Mouse (Mus musculus) heart, embryonic 14.5 days (tissue): ENCODE results near the gene Fam45a. TPM values are rescaled to one million over a fixed set of nuclear protein-coding genes. Genes with fewer than 3 reads are reported as not detected.
"Not testable (repeated sequence)": the region's sequence is repeated elsewhere in the genome, so short reads cannot be mapped to it uniquely, and the experiment has no call there.

ENCODE experiments used
- ATAC-seq: fragments of 200-750 bp; cut with Nextera tagmentation; 2 replicates; pipeline ENCODE4 v1.8.0; 2017; ENCODE audit warnings: low read depth, moderate TSS enrichment; ENCODE audit not compliant: insufficient number of reproducible peaks, insufficient read depth, low FRiP score
- H3K27ac ChIP-seq, 2 experiments: fragments of 200-500 bp in 1 of 2; fragments of 300-500 bp in 1 of 2; sonication (generic) in 1 of 2; replicated peaks in 1 of 2; 2 replicates each; pipeline ENCODE4 v1.5.1; 2012 to 2014; ENCODE audit warnings: low read depth in 2 of 2, low read length in 2 of 2, control low read depth in 1 of 2, mild to moderate bottlenecking in 1 of 2, mixed read lengths in 1 of 2; ENCODE audit not compliant: control insufficient read depth in 1 of 2, insufficient read depth in 1 of 2
- H3K27me3 ChIP-seq: fragments of 300-500 bp; sonication (generic); 2 replicates; pipeline ENCODE4 v1.6.1; 2014; ENCODE audit warnings: mild to moderate bottlenecking, low read length, control low read depth; ENCODE audit not compliant: control insufficient read depth, insufficient read depth
- H3K36me3 ChIP-seq: fragments of 300-500 bp; sonication (generic); 2 replicates; pipeline ENCODE4 v1.6.1; 2014; ENCODE audit warnings: mild to moderate bottlenecking, control low read depth, low read length, mixed read lengths; ENCODE audit not compliant: control insufficient read depth, insufficient read depth
- H3K4me1 ChIP-seq, 2 experiments: fragments of 200-500 bp in 1 of 2; fragments of 300-500 bp in 1 of 2; sonication (generic) in 1 of 2; 2 replicates each; pipeline ENCODE4 v1.6.1; 2012 to 2014; ENCODE audit warnings: low read length in 2 of 2, control low read depth in 1 of 2, mixed read lengths in 1 of 2; ENCODE audit not compliant: control insufficient read depth in 2 of 2, insufficient read depth in 2 of 2
- H3K4me2 ChIP-seq: fragments of 300-500 bp; sonication (generic); 2 replicates; pipeline ENCODE4 v1.6.1; 2014; ENCODE audit warnings: mild to moderate bottlenecking, low read length
- H3K4me3 ChIP-seq, 2 experiments: fragments of 200-500 bp in 1 of 2; fragments of 300-500 bp in 1 of 2; sonication (generic) in 1 of 2; 2 replicates each; pipeline ENCODE4 v1.5.1; 2012 to 2014; ENCODE audit warnings: low read length in 2 of 2, mild to moderate bottlenecking in 2 of 2, control low read depth in 1 of 2, low read depth in 1 of 2, moderate library complexity in 1 of 2; ENCODE audit not compliant: control insufficient read depth in 1 of 2, insufficient read depth in 1 of 2
- H3K9ac ChIP-seq: fragments of 300-500 bp; sonication (generic); 2 replicates; pipeline ENCODE4 v1.6.1; 2014; ENCODE audit warnings: mild to moderate bottlenecking, low read length
- H3K9me3 ChIP-seq: fragments of 300-500 bp; sonication (generic); 2 replicates; pipeline ENCODE4 v1.6.1; 2016; ENCODE audit warnings: low read length, control low read depth; ENCODE audit not compliant: control insufficient read depth
- WGBS: fragments of 180-500 bp; shearing (Covaris S2); extraction: QIAGEN DNeasy Blood & Tissue Kit; methylation state at CpG from one replicate; pipeline ENCODE4 v1.1.7; 2014; 5-methylcytosine and 5-hydroxymethylcytosine counted together
- polyA plus RNA-seq: library from polyadenylated mRNA; unstranded; fragments of >200 nt; fragmentation: Nextera tagmentation; extraction: Ambion mirVana; gene quantifications from 2 replicates; pipeline ENCODE4 v1.2.1, GENCODE M21; 2014

Gene Fam45a
- polyA plus RNA-seq, 1 experiment from 2014 or later = 23.2 TPM

- H3K27me3 ChIP-seq = no peaks in the 10 kb centered on the region
- H3K4me1 ChIP-seq = no peaks in the 10 kb centered on the region
- peak within 1 kb of the TSS; percentile 54 to 65 for H3K4me3 ChIP-seq
- peak; percentile 99 for ATAC-seq
- H3K4me2 ChIP-seq = peak within 1 kb of the TSS; percentile 62
- H3K9me3 ChIP-seq = no peaks in the 10 kb centered on the region
- peak within 1 kb of the TSS; percentile 51 to 72 for H3K27ac ChIP-seq
- peak within 1 kb of the TSS; percentile 69 for H3K9ac ChIP-seq
- H3K36me3 ChIP-seq = peaks cover 22% of the 10 kb centered on the region
- WGBS = 3% methylated on average over 30 of the region's 30 CpGs
Measured at GRCm38 (mm10) chr19:60860868-60861700, 49.7 kb downstream of the Fam45a start, which contains the start of gene Sfxn4. Gene Sfxn4, minus strand, starts transcription at chr19:60861479.

- peaks cover 58% of the 10 kb centered on the region for H3K36me3 ChIP-seq
- not testable (repeated sequence) for H3K9ac ChIP-seq, H3K4me3 ChIP-seq, H3K27me3 ChIP-seq, H3K9me3 ChIP-seq, H3K4me2 ChIP-seq, ATAC-seq, H3K27ac ChIP-seq, H3K4me1 ChIP-seq
- 95% methylated on average over 4 of the region's 4 CpGs for WGBS
Measured at GRCm38 (mm10) chr19:60866169-60866568, 54.8 kb downstream of the Fam45a start.

DNA sequence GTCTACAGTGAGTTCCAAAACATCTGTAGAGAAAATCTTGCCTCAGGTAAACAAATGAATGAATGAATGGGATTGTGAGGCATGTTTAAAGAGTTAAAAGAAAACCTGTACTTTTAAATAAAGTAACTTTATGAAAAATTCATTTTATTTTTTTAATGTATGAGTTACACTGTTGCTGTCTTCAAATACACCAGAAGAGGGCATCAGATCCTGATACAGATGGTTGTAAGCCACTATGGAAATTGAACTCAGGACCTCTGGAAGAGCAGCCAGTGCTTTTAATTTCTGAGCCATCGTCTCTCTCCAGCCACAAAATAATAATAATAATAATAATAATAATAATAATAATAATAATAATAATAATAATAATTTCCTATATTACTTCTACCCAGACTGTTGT is 59.1 kb downstream of the Fam45a start:
- WGBS = 94% methylated on average over 1 of the region's 1 CpGs

GRCm38 (mm10) chr19:60871366-60871765 is 60.0 kb downstream of the Fam45a start:
- H3K9ac ChIP-seq = no peak overlapping the region
- peaks cover 2 to 9% of the 10 kb centered on the region in 2 experiments; a peak in 2 of 4 replicates for H3K4me1 ChIP-seq
- H3K9me3 ChIP-seq = no peaks in the 10 kb centered on the region
- H3K4me2 ChIP-seq = no peak overlapping the region
- no peak overlapping the region for H3K27ac ChIP-seq
- H3K36me3 ChIP-seq = peaks cover 53% of the 10 kb centered on the region
- H3K4me3 ChIP-seq = no peak overlapping the region
- WGBS = 91% methylated on average over 5 of the region's 5 CpGs
- no peak for ATAC-seq
- H3K27me3 ChIP-seq = no peaks in the 10 kb centered on the region

More for the DNA sequence above, 59.1 kb downstream of the Fam45a start:
- no peak overlapping the region for H3K4me2 ChIP-seq
- no peaks in the 10 kb centered on the region for H3K9me3 ChIP-seq
- H3K4me1 ChIP-seq = peaks cover 2 to 9% of the 10 kb centered on the region in 2 experiments; a peak in 2 of 4 replicates
- ATAC-seq = no peak
- H3K27ac ChIP-seq = no peak overlapping the region
- no peak overlapping the region for H3K9ac ChIP-seq
- no peaks in the 10 kb centered on the region for H3K27me3 ChIP-seq
- no peak overlapping the region for H3K4me3 ChIP-seq
- H3K36me3 ChIP-seq = peaks cover 54% of the 10 kb centered on the region

- WGBS = 10% methylated on average over 1 of the region's 1 CpGs
- Histone ChIP-seq H3K9me3 (no peaks in the 10 kb centered on the region), H3K27me3 (no peaks in the 10 kb centered on the region), H3K36me3 (peaks cover 48% of the 10 kb centered on the region), H3K4me2 (no peak overlapping the region), H3K4me1 (peaks cover 2 to 9% of the 10 kb centered on the region in 2 experiments; a peak in 2 of 4 replicates), H3K9ac (no peak overlapping the region; the same call in 1 of the 2 replicates), H3K27ac (0 out of 4 replicates have a peak overlapping the region, but pooled peaks of 1 of the 2 experiments have one; percentile 24), H3K4me3 (no peak overlapping the region)
- ATAC-seq = no peak
Measured at GRCm38 (mm10) chr19:60872272-60872671, 60.9 kb downstream of the Fam45a start.

- Histone ChIP-seq H3K4me2 (peak overlapping the region; percentile 63), H3K36me3 (peaks cover 38% of the 10 kb centered on the region), H3K4me1 (peaks cover 2 to 9% of the 10 kb centered on the region in 2 experiments; a peak in 2 of 4 replicates), H3K27me3 (no peaks in the 10 kb centered on the region), H3K9me3 (no peaks in the 10 kb centered on the region), H3K4me3 (peak overlapping the region; percentile 53 to 89), H3K27ac (peak overlapping the region; percentile 74 to 76; a peak in 3 of 4 replicates), H3K9ac (peak overlapping the region; percentile 73; the same call in 1 of the 2 replicates)
- 12% methylated on average over 4 of the region's 4 CpGs for whole genome bisulfite sequencing
- ATAC-seq = no peak; the same call in 1 of the 2 replicates
Measured at GRCm38 (mm10) chr19:60873501-60873900, 62.1 kb downstream of the Fam45a start.

DNA sequence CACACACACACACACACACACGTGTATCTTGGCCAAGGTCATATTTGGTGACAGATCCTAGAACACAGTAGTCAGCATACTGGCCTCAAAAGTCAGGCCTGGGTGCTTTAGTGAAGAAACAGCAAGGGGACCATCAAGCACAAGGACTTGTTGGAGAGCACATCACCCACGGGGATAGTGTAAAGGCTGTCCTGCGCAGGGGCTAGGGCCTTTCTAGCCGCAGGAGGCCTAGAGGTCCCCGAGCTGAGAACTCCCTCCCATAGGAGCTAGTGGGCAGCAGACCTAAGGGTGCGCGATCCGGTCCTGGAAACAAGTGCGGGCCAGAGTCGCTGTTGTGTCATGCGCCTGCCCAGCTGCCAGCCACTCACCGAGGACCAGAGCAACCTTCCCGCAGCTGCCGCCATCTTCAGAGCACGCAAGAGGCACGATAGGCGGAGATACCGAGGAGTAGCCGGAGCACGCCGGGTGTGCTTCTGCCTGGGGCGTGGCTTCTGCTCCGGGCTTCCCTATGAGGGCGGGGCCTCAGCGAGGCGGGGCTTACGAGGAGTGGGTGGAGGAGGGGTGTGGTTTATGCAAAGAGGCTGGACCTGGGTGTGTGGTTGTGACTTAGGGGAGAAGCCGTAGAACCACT is 62.8 kb downstream of the Fam45a start, which contains the start of gene Prdx3:
Gene Prdx3 (minus strand): TSS at position 493 of the 631 bp plus-strand sequence.
- peak; percentile 99 for ATAC-seq
- H3K36me3 ChIP-seq = peaks cover 32% of the 10 kb centered on the region
- H3K4me1 ChIP-seq = peaks cover 2 to 9% of the 10 kb centered on the region in 2 experiments; a peak in 2 of 4 replicates
- H3K27ac ChIP-seq = peak within 1 kb of the TSS; percentile 74 to 76
- peak within 1 kb of the TSS; percentile 53 to 89 for H3K4me3 ChIP-seq
- 2% methylated on average over 28 of the region's 28 CpGs for WGBS
- no peaks in the 10 kb centered on the region for H3K9me3 ChIP-seq
- H3K27me3 ChIP-seq = no peaks in the 10 kb centered on the region
- H3K4me2 ChIP-seq = peak within 1 kb of the TSS; percentile 63
- peak within 1 kb of the TSS; percentile 73 for H3K9ac ChIP-seq
